Mouse (Mus musculus) embryonic facial prominence, embryonic 15.5 days (tissue): ENCODE results near the gene Vcam1. TPM values are rescaled to one million over a fixed set of nuclear protein-coding genes. Genes with fewer than 3 reads are reported as not detected.

Experiments
- ATAC-seq: fragments of 200-750 bp; cut with Nextera tagmentation; 2 replicates; pipeline ENCODE4 v1.8.0; 2017; ENCODE audit warnings: low read depth, moderate TSS enrichment; ENCODE audit not compliant: insufficient number of reproducible peaks, low FRiP score, low TSS enrichment
- H3K27ac ChIP-seq: fragments of 300-500 bp; sonication (generic); replicated peaks from 2 replicates; pipeline ENCODE4 v1.5.1; 2015; ENCODE audit warnings: mild to moderate bottlenecking, inconsistent platforms
- H3K27me3 ChIP-seq: fragments of 300-500 bp; sonication (generic); 2 replicates; pipeline ENCODE4 v1.6.1; 2015; ENCODE audit warnings: inconsistent platforms
- H3K36me3 ChIP-seq: fragments of 300-500 bp; sonication (generic); 2 replicates; pipeline ENCODE4 v1.6.1; 2015; ENCODE audit warnings: mild to moderate bottlenecking, inconsistent platforms
- H3K4me1 ChIP-seq: fragments of 300-500 bp; sonication (generic); 2 replicates; pipeline ENCODE4 v1.6.1; 2015; ENCODE audit warnings: inconsistent platforms
- H3K4me2 ChIP-seq: fragments of 300-500 bp; sonication (generic); replicated peaks from 2 replicates; pipeline ENCODE4 v1.6.1; 2015; ENCODE audit warnings: mild to moderate bottlenecking, inconsistent platforms
- H3K4me3 ChIP-seq: fragments of 300-500 bp; sonication (generic); replicated peaks from 2 replicates; pipeline ENCODE4 v1.5.1; 2015; ENCODE audit warnings: mild to moderate bottlenecking, inconsistent platforms
- H3K9ac ChIP-seq: fragments of 300-500 bp; sonication (generic); 2 replicates; pipeline ENCODE4 v1.6.1; 2015; ENCODE audit warnings: inconsistent platforms
- H3K9me3 ChIP-seq: fragments of 300-500 bp; sonication (generic); replicated peaks from 2 replicates; pipeline ENCODE4 v1.6.1; 2016; ENCODE audit warnings: inconsistent platforms
- WGBS: fragments of 180-500 bp; shearing (Covaris S2); methylation state at CpG from one replicate; pipeline ENCODE4 v1.1.7; 2015; 5-methylcytosine and 5-hydroxymethylcytosine counted together
- polyA plus RNA-seq: library from polyadenylated mRNA; unstranded; fragments of >200 nt; fragmentation: Nextera tagmentation; extraction: Ambion mirVana; gene quantifications from 2 replicates; pipeline ENCODE4 v1.2.1, GENCODE M21; 2015

The Vcam1 gene
- polyA plus RNA-seq = 37.8 and 42.6 TPM in 2 replicates

GRCm38 (mm10) chr3:116129259-116129738, at the start of gene Vcam1:
Vcam1 (minus strand) TSS chr3:116129688.
- Histone ChIP-seq H3K36me3 (no peaks in the 10 kb centered on the region), H3K9ac (no peak within 1 kb of the TSS), H3K27me3 (no peaks in the 10 kb centered on the region), H3K27ac (no peak within 1 kb of the TSS; the same call in 1 of the 2 replicates), H3K4me1 (peaks cover 15% of the 10 kb centered on the region), H3K9me3 (no peaks in the 10 kb centered on the region), H3K4me2 (peak within 1 kb of the TSS; percentile 50), H3K4me3 (peak within 1 kb of the TSS; percentile 40)
- WGBS = 2% methylated on average over 9 of the region's 9 CpGs
- no peak for ATAC-seq

DNA sequence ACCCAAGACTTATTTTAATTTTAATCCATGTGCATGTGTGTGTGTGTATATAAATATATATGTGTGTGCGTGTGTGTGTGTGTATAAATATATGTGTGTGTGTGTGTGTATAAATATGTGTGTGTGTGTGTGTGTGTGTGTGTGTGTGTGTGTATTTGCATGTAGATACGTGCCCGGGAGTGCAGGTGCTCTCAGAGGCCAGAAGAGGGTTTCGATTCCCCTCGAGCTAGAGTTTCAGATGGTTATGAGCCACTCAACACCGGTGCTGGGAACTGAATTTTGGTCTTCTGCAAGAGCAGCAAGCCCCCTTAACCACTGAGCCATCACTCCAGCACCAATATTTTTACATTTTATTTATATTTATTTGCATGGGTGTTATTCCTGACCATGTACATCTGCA, 45.6 kb upstream of the Vcam1 start:
- H3K36me3 ChIP-seq = no peaks in the 10 kb centered on the region
- 89% methylated on average over 6 of the region's 6 CpGs for WGBS
- H3K4me2 ChIP-seq = no peak overlapping the region
- no peak for ATAC-seq
- H3K27ac ChIP-seq = no peak overlapping the region
- H3K9ac ChIP-seq = no peak overlapping the region
- H3K27me3 ChIP-seq = no peaks in the 10 kb centered on the region
- H3K4me3 ChIP-seq = no peak overlapping the region
- no peaks in the 10 kb centered on the region for H3K9me3 ChIP-seq
- H3K4me1 ChIP-seq = no peaks in the 10 kb centered on the region

DNA sequence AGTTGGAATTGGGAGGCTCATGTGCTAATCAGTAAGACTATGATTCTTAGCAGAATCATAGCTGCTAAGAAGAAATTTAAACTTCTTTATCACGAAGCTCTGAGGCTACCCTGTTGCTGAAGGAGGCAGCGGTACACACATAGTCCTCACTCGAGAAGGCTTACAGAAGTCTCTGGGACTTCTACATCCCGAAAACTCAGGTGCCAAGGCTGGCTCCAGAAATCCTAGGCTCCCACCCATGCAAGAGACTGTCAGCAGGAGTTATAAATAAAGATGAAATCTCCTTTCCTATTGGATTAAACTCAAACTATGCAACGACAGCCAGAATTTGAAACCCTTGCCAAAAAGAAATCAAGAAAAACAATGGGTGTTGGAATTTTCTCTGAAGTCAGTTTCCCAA, 42.0 kb upstream of the Vcam1 start:
- H3K4me2 ChIP-seq = no peak overlapping the region
- no peaks in the 10 kb centered on the region for H3K9me3 ChIP-seq
- no peak overlapping the region for H3K27ac ChIP-seq
- WGBS = 63% methylated on average over 5 of the region's 5 CpGs
- no peaks in the 10 kb centered on the region for H3K36me3 ChIP-seq
- no peak overlapping the region for H3K9ac ChIP-seq
- H3K4me1 ChIP-seq = no peaks in the 10 kb centered on the region
- ATAC-seq = no peak
- H3K27me3 ChIP-seq = no peaks in the 10 kb centered on the region
- no peak overlapping the region for H3K4me3 ChIP-seq

DNA sequence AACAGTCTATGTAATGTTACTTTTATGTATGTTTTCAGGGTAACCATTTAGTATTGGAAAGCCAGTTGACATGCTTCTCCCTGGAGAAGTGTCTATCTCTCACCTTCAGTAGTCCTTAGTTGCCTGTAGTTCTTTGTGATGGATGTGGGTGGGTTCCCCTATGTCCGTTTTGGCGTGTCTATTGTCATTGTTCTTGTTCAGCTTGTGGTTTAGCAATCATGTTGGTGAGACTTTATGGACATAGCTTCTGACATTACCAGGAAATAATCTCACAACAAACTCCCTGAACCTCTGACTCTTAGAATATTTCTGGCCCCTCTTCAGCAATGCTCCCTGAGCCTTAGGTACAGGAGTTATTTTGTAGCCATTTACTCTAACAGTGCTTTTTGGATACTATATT, 38.6 kb upstream of the Vcam1 start:
- WGBS = 79% methylated on average over 2 of the region's 2 CpGs

DNA sequence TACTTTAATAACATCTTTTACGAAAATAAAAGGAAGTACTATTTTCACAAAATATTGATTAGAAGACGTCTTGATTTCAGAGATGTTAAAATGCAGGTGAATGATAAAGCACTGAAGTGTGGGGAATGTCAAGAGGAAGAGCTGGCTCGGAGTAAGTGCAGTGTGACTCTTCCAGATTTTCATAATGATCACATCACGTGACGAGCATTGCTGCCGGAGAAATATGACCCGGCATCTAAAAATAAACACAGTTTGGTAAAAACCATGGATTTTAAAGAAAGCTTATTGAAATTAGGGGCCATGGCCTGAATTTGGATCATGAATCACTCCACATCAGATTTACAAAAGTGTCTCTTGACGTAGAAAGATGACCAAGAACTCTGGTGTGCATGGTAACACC, 36.8 kb upstream of the Vcam1 start:
- WGBS = 50% methylated on average over 8 of the region's 8 CpGs
- no peak overlapping the region for H3K9ac ChIP-seq
- H3K36me3 ChIP-seq = no peaks in the 10 kb centered on the region
- no peaks in the 10 kb centered on the region for H3K27me3 ChIP-seq
- no peak for ATAC-seq
- H3K27ac ChIP-seq = no peak overlapping the region
- no peaks in the 10 kb centered on the region for H3K9me3 ChIP-seq
- no peak overlapping the region for H3K4me3 ChIP-seq
- H3K4me1 ChIP-seq = no peaks in the 10 kb centered on the region
- no peak overlapping the region for H3K4me2 ChIP-seq

More for the DNA sequence above, 38.6 kb upstream of the Vcam1 start:
- no peak for ATAC-seq
- no peak overlapping the region for H3K9ac ChIP-seq
- H3K27ac ChIP-seq = no peak overlapping the region
- no peaks in the 10 kb centered on the region for H3K27me3 ChIP-seq
- H3K4me2 ChIP-seq = no peak overlapping the region
- H3K4me3 ChIP-seq = no peak overlapping the region
- H3K9me3 ChIP-seq = no peaks in the 10 kb centered on the region
- H3K4me1 ChIP-seq = no peaks in the 10 kb centered on the region
- no peaks in the 10 kb centered on the region for H3K36me3 ChIP-seq

- no peak overlapping the region for H3K4me2 ChIP-seq
- H3K27ac ChIP-seq = no peak overlapping the region
- H3K36me3 ChIP-seq = no peaks in the 10 kb centered on the region
- no peaks in the 10 kb centered on the region for H3K4me1 ChIP-seq
- no peak overlapping the region for H3K9ac ChIP-seq
- ATAC-seq = no peak
- H3K27me3 ChIP-seq = no peaks in the 10 kb centered on the region
- H3K4me3 ChIP-seq = no peak overlapping the region
- no peaks in the 10 kb centered on the region for H3K9me3 ChIP-seq
- 63% methylated on average over 1 of the region's 1 CpGs for WGBS
Observed at GRCm38 (mm10) chr3:116165030-116165429, 35.5 kb upstream of the Vcam1 start.

- Histone ChIP-seq H3K4me3 (no peak overlapping the region), H3K9me3 (no peaks in the 10 kb centered on the region), H3K27me3 (no peaks in the 10 kb centered on the region), H3K9ac (no peak overlapping the region), H3K4me1 (no peaks in the 10 kb centered on the region), H3K4me2 (no peak overlapping the region), H3K36me3 (no peaks in the 10 kb centered on the region), H3K27ac (no peak overlapping the region)
- ATAC-seq = no peak
- WGBS = 84% methylated on average over 5 of the region's 5 CpGs
Observed at GRCm38 (mm10) chr3:116163517-116163916, 34.0 kb upstream of the Vcam1 start.

DNA sequence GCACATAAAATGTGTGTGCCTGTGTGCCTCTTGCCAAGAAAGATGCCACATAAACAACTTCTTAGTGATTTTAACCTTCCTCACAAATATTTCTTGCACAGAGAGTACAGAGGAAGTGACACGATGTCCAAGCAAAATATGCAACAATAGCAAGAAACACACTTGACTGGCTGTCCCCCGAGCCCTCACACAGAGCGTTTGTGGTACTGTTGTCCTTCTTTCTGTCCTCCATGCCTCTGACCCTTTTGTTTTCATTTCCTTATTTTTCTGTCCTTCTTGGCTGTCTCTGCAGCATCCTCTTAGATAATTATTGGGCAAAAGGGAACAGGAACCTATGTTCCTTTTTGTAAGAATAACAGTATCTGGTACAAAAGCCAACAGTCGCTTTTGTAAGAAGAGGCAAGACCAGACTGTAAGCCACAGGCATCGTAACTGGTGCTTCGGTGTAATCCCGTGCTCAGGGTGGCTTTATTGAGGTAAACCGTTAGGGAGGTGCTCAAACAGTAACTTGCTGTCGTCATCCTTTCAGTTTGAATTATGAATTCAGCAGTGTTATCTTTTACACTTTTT, 32.7 kb upstream of the Vcam1 start:
- H3K9me3 ChIP-seq = no peaks in the 10 kb centered on the region
- H3K9ac ChIP-seq = no peak overlapping the region
- no peak overlapping the region for H3K4me3 ChIP-seq
- 82% methylated on average over 9 of the region's 9 CpGs for WGBS
- no peak overlapping the region for H3K4me2 ChIP-seq
- no peaks in the 10 kb centered on the region for H3K4me1 ChIP-seq
- no peaks in the 10 kb centered on the region for H3K27me3 ChIP-seq
- no peaks in the 10 kb centered on the region for H3K36me3 ChIP-seq
- no peak for ATAC-seq
- H3K27ac ChIP-seq = no peak overlapping the region

DNA sequence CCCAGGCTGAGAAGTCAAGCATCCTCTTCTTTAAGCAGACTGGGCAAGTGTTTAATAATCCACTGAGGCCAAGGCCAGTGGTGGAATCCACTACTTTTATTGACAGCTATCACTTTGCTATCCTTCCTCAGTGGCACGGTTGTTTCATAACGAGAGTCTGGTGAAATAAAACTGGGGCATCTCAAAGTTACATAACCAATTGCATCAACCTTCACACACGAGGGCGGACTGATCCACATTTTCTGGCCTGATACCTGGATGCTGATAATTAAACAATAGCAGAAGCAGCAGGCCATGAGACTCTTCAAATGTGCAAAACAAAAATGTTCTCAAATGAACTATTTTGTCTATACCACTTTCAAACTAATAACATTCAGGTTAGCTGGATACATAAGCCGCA, 29.9 kb upstream of the Vcam1 start:
- Histone ChIP-seq H3K9ac (no peak overlapping the region), H3K4me3 (no peak overlapping the region), H3K27me3 (no peaks in the 10 kb centered on the region), H3K27ac (no peak overlapping the region), H3K4me2 (no peak overlapping the region), H3K36me3 (no peaks in the 10 kb centered on the region), H3K4me1 (no peaks in the 10 kb centered on the region), H3K9me3 (no peaks in the 10 kb centered on the region)
- 94% methylated on average over 5 of the region's 5 CpGs for WGBS
- no peak for ATAC-seq

DNA sequence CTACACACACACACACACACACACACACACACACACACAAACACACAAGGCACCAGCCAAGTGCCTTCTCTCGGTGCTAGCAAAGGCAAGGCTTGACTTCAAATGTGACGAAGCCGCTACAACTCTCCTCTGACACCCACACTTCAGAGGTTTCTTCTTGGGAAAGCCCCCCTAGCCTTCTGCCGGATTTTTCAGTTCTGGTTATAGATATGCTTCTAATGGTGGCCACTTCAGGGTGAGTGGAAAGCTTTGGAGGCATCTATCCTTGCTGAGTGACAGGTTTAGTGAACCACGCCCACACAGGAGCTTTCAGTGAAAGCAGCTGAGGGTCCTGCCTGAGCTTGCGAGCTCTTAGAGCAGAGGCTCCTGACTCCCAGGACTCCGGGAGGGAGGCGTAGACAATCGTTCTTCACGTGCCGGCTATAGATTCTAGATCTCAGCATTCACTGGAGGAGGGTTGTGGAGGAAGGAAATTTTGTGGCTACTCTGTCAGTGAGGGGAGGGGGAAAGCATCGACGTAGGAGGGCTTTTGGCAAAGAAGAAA, 28.0 kb upstream of the Vcam1 start:
- WGBS = 54% methylated on average over 13 of the region's 13 CpGs
- Histone ChIP-seq H3K27ac (no peak overlapping the region), H3K4me1 (no peaks in the 10 kb centered on the region), H3K4me3 (no peak overlapping the region), H3K9ac (no peak overlapping the region), H3K9me3 (no peaks in the 10 kb centered on the region), H3K4me2 (no peak overlapping the region), H3K27me3 (no peaks in the 10 kb centered on the region), H3K36me3 (no peaks in the 10 kb centered on the region)
- ATAC-seq = no peak

GRCm38 (mm10) chr3:116150056-116150632, 20.7 kb upstream of the Vcam1 start:
- no peaks in the 10 kb centered on the region for H3K9me3 ChIP-seq
- H3K27ac ChIP-seq = no peak overlapping the region
- H3K4me3 ChIP-seq = no peak overlapping the region
- WGBS = 85% methylated on average over 13 of the region's 13 CpGs
- no peak overlapping the region for H3K9ac ChIP-seq
- H3K27me3 ChIP-seq = no peaks in the 10 kb centered on the region
- no peak for ATAC-seq
- no peaks in the 10 kb centered on the region for H3K36me3 ChIP-seq
- no peak overlapping the region for H3K4me2 ChIP-seq
- H3K4me1 ChIP-seq = no peaks in the 10 kb centered on the region

GRCm38 (mm10) chr3:116149096-116149495, 19.6 kb upstream of the Vcam1 start:
- ATAC-seq = no peak
- Histone ChIP-seq H3K27me3 (no peaks in the 10 kb centered on the region), H3K4me1 (no peaks in the 10 kb centered on the region), H3K4me2 (no peak overlapping the region), H3K36me3 (no peaks in the 10 kb centered on the region), H3K27ac (no peak overlapping the region), H3K9me3 (no peaks in the 10 kb centered on the region), H3K9ac (no peak overlapping the region), H3K4me3 (no peak overlapping the region)
- WGBS = 48% methylated on average over 4 of the region's 4 CpGs
